Mouse (Mus musculus) brain, embryonic 14.5 days (tissue): Measurements from ENCODE around the gene Fam216a. TPM values are rescaled to one million over a fixed set of nuclear protein-coding genes. Genes with fewer than 3 reads are reported as not detected.
"Not testable (repeated sequence)": the region's sequence is repeated elsewhere in the genome, so short reads cannot be mapped to it uniquely, and the experiment has no call there.

Experiments used
- DNase-seq: peaks from one replicate; pipeline ENCODE4 v3.0.0-alpha.2; 2011; ENCODE audit warnings: low read depth
- CTCF ChIP-seq: fragments of 200-500 bp; IDR thresholded peaks from 2 replicates; pipeline ENCODE4 v1.5.1; 2012; ENCODE audit warnings: inconsistent platforms, mild to moderate bottlenecking, moderate library complexity, borderline replicate concordance; ENCODE audit not compliant: insufficient read depth, insufficient read length; ENCODE audit errors: extremely low read depth
- POLR2A ChIP-seq: fragments of 200-500 bp; IDR thresholded peaks from 2 replicates; pipeline ENCODE4 v1.6.1; 2012; ENCODE audit warnings: mild to moderate bottlenecking, inconsistent platforms, borderline replicate concordance; ENCODE audit not compliant: poor library complexity, insufficient read depth, insufficient read length, severe bottlenecking; ENCODE audit errors: extremely low read depth
- polyA plus RNA-seq: library from polyadenylated mRNA; depleted of rRNA; stranded (reverse); fragments of >200 nt; gene quantifications from 2 replicates; pipeline ENCODE4 v1.2.3, GENCODE M21; 2012; rRNA removed

Fam216a gene
- 127 and 158 TPM in 2 replicates for polyA plus RNA-seq

GRCm38 (mm10) chr5:122372192-122372769 lies at the start of gene Fam216a:
TSS of gene Fam216a (minus strand) at chr5:122372364.
- peak; percentile 100 for DNase-seq
- TF ChIP-seq CTCF (no peak), POLR2A (no peak; the same call in 1 of the 2 replicates)

DNA sequence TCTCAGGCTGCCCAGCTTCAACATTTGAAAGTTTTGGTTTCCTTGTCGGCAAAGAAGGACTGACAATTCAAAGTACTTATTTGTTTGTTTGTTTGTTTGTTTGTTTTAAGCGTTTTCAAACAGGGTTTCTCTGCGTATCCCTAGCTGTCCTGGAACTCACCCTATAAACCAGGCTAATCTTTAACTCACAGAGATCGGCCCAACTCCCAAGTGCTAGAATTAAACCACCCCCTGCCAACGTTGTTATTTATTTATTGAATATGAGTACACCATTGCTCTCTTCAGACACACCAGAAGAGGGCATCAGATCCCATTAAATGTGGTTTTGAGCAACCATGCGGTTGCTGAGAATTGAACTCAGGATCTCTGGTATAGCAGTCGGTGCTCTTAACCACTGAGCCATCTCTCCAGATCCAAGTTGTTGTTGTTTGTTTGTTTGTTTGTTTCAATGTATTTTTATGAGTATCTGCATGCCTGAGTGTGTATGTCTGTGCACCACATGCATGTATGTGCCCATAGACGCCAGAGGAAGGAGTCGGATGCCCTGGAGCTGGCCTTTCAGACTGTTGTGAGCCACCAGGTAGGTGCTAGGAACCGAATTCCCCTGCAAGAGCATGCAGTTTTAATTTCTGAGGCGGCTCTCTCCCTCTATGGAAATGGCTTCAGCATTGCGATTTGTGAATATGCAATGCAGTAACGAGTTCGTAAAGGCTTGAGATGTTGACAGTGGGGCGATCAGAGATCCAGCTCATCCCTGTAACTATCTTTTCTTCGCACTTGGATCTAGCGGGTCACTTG lies 49.3 kb upstream of the Fam216a start, which contains the start of gene Anapc7:
Gene Anapc7, plus strand, starts transcription at position 423 of the 798 bp plus-strand sequence.
- DNase-seq: no peak
- TF ChIP-seq CTCF: no peak
- no peak for TF ChIP-seq POLR2A

GRCm38 (mm10) chr5:122420676-122421075 lies 48.5 kb upstream of the Fam216a start:
- not testable (repeated sequence) for DNase-seq

GRCm38 (mm10) chr5:122415465-122415864 lies 43.3 kb upstream of the Fam216a start:
- DNase-seq: no peak
- TF ChIP-seq CTCF (no peak), POLR2A (no peak)

GRCm38 (mm10) chr5:122414351-122414750 lies 42.2 kb upstream of the Fam216a start:
- TF ChIP-seq CTCF (no peak), POLR2A (no peak)

DNA sequence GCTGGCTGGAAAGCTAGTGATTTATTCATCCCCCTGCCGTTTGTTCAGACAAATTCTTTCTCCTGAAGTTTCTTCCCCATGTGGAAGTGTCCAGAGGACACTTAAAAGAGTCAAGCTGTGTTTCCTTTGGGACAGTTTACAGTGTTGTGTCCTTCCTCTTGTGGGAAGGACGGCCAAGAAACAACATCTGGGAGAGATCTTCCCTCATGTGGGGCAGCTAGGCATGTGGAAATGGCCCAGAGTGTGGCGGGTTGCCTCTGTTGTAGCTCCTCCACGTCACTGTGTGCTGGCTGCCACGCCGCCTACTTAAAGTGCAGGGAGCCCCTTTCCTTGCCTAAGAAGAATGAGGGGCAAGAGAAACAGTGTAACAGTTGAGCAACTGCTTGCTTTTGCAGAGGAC lies 40.7 kb upstream of the Fam216a start:
- TF ChIP-seq POLR2A (no peak), CTCF (no peak)
- DNase-seq: no peak

More at GRCm38 (mm10) chr5:122414351-122414750, 42.2 kb upstream of the Fam216a start:
- no peak for DNase-seq

- no peak for TF ChIP-seq CTCF
- no peak for TF ChIP-seq POLR2A
- no peak for DNase-seq
Observed at GRCm38 (mm10) chr5:122411892-122412291, 39.7 kb upstream of the Fam216a start.

DNA sequence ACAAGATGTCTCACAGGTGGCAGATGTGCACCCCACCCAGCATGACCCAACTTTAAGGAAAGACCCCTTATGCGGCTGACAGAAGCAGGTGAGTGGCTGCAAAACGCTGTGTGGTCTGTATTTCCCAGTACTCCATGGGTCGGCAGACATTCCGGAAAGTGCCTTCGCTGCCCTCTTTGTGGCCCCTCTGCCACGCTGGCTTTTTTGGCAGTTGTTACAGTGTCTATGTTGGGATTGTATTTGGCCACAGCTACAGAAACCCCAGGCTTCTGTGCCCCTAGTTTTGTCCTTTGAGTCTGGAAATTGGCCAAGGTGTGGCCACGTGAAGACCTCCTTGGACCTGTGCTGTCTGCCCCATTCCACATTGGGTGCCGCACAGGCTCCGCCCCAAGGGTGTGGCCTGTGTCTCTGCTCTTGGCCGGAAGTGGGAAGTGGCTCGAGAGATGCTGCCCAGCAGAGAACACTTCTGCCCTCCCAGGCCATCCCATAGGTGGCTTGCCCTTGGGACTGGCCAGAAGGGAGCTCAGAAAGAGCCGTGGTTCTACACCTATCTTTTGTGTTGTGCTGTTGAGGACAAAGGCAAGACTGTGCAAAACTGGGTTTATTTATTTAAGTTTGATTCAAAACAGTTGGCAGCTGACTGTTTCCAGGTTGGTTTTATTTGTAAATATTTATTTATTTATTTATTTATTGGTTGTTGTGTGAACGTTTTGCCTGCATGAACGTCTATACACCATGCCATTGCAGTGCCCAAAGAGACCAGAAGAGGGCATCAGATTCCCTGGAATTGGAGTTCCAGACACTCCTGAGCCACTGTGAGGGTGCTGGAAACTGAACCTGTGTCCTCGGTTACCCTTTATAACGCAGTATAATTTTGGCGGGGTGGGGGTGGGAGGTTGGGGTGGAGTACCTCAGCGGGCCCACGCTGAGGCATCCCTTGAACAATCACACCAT lies 37.8 kb upstream of the Fam216a start:
- no peak for TF ChIP-seq POLR2A
- peak; percentile 21; the same call in 1 of the 2 replicates for TF ChIP-seq CTCF
- DNase-seq: no peak

DNA sequence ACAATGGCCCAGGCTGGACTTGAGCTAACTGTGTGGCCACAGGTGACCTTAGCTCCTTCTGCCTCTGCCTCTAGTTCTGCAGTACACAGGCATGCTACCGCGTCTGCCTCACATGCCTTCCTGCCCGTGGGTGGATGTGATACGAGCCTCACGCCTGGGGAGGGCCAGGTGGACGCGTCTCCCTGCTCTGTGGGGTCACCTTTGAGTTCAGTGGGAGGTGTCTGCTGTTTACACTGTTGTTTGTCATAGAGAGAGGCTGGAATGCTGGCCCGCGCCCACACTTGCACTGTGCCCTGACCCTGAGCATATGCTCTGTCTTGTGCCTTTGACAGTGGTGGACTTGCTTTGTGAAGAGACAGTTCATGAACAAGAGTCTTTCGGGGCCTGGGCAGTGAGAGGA lies 33.4 kb upstream of the Fam216a start:
- no peak for TF ChIP-seq CTCF
- TF ChIP-seq POLR2A: no peak
- DNase-seq: no peak

- TF ChIP-seq CTCF (no peak), POLR2A (no peak)
- DNase-seq: no peak
Observed at GRCm38 (mm10) chr5:122403362-122403761, 31.2 kb upstream of the Fam216a start.

DNA sequence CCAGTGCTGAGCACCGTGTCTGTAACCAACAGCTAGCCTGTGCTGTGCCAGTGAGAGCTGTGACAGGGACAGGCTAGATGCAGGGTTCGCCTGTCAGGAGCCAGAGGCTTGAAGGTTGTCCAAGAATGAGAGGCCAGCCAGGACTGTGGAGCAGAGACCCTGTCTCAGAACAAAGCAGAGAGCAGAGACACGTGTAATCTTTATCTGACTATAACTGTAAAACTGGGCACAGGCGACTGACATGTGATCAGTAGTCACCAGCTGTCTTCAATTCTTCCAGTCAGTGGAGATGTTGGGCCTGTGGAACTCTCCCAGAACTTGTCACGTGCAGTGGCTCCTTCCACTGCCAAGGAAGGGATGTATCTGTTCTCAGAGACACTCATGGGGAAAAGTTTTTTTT lies 30.6 kb upstream of the Fam216a start:
- DNase-seq: peak; percentile 19
- TF ChIP-seq POLR2A: no peak
- no peak for TF ChIP-seq CTCF
